Mouse (Mus musculus): ENCODE measurements at regions not wholly inside any gene's neighbourhood (a gene's known extent, or its start where the extent isn't known, plus 50 kb on each side); places are given as distances from the start of the nearest gene placed in this dataset.

DNA sequence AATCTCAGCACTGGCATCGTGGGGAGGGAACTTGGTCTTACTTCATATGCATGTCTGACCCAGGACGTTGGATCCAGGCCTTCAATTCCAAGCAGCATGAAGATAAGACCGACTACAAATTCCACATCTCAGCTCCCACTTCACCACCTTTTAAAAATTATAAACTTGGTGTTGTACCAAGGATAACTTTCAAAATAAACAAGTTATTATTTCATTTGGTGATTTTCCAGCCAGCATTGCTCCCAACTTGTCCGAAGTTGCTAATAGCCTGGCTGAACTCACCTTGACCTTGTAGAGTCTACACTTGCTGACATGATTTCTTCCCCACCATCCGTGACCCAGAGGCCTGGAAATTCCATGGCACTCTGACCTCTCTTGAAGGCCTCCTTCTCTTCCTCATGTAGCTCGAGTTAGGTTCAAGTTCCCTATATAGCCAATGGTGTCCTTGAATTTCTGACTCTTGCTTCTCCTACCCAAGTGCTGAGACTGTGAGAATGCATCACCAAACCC, 123.7 kb downstream of the Thbs2 start:
- TF ChIP-seq POLR2A (IDR thresholded peaks at IDR 0.05; ENCODE audit: insufficient read depth, low read depth, low read length) (no peak), CTCF (IDR thresholded peaks at IDR 0.05; ENCODE audit: insufficient read depth, low read depth, low read length) (no peak)

Measured in olfactory bulb, adult 2 months (tissue).